Mouse (Mus musculus) pancreas, adult 10 weeks (tissue): ENCODE measurements around the gene Rpusd4. TPM values are rescaled to one million over a fixed set of nuclear protein-coding genes. Genes with fewer than 3 reads are reported as not detected.

Experiments used
- polyA plus RNA-seq: library from polyadenylated mRNA; stranded (reverse); fragments of 350-450 nt; fragmentation: Illumina TruSeq; extraction: RNeasy Lipid Tissue Mini Kit (QIAGEN cat#74804); gene quantifications from one replicate; pipeline ENCODE4 v1.2.3, GENCODE M21; 2015; ENCODE audit warnings: low read depth, low replicate concordance; ENCODE audit not compliant: insufficient read depth

Rpusd4 gene
- 5.8 TPM for polyA plus RNA-seq

DNA sequence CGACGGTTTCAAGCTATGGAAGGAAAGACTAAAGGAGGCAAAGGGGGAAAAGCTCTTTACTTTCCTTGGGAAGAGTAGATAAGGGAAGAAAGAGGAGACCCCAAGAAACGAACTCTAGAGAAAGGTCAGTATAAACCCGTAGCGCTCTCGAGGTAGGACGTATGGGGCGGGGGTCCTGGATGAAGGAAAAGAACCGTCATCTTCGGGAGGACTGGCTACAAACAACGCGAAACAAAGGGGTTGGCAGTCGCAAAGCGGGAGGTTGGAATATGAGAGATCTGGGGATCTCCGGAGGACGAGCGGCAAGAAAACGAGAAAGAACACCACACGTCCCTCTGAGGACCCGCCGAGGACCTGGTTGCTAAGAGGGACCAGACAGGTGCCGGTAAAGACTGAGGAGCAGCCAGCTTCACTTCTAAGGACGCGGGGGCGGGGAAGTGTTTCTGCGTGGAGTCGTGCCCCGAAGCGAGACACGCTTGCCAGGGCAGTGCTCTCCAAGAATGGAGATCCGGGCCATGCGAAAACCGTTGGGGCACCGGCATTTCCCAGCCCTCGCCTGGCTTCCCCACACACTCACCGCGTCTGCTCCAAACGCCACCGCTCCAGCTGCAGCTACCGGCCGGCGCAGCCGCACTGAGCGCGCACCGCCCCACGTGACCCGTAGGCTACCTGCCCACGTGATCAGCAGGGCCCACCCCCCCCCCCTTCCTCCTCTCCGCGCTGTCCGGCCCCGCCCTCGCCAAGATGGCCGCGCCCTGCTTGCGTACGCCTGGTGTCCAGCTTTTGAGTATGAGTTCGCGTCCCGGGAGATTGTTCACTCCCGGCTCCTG is at the start of gene Rpusd4, which contains the start of gene Fam118b:
Rpusd4 (plus strand) TSS at position 720 of the 830 bp plus-strand sequence.
Fam118b (minus strand) TSS at position 660 of the 830 bp plus-strand sequence.

Other genes with a start within 250 kb of the Rpusd4 start
- gene St3gal4, start 148.6 kb upstream of the Rpusd4 start, polyA plus RNA-seq: 23.6 TPM
- gene Dcps, start 91.8 kb upstream of the Rpusd4 start, polyA plus RNA-seq: 3.1 TPM
- 50.3 TPM for gene Srpr, start 67.7 kb upstream of the Rpusd4 start, polyA plus RNA-seq
- 1.6 TPM for gene Tirap, start 67.6 kb upstream of the Rpusd4 start, polyA plus RNA-seq
- gene Foxred1, start 56.8 kb upstream of the Rpusd4 start, polyA plus RNA-seq: 11.0 TPM
- gene Fam118b, start 60 bp upstream of the Rpusd4 start, polyA plus RNA-seq: 7.0 TPM
- 9.7 TPM for gene Cdon, start 153.3 kb downstream of the Rpusd4 start, polyA plus RNA-seq